Mouse (Mus musculus) embryonic fibroblast, embryonic 13.5 days (primary cell): ENCODE measurements at regions not wholly inside any gene's neighbourhood (a gene's known extent, or its start where the extent isn't known, plus 50 kb on each side); places are given as distances from the start of the nearest gene placed in this dataset.

Experiments used
- CTCF ChIP-seq: IDR thresholded peaks from 2 replicates; pipeline ENCODE4 v1.5.1; 2011; ENCODE audit warnings: mild to moderate bottlenecking, control low read depth, low read length, moderate library complexity, borderline replicate concordance; ENCODE audit not compliant: insufficient read depth
- POLR2A ChIP-seq: IDR thresholded peaks from 2 replicates; pipeline ENCODE4 v1.6.1; 2011; ENCODE audit warnings: low read depth, mild to moderate bottlenecking, control low read depth, low read length, moderate library complexity

GRCm38 (mm10) chr12:93718704-93719497 lies 1869.9 kb upstream of the Sel1l start:
- no peak for TF ChIP-seq CTCF
- TF ChIP-seq POLR2A: no peak
